Mouse (Mus musculus): ENCODE data around the gene Sec14l1.

Gene Sec14l1

DNA sequence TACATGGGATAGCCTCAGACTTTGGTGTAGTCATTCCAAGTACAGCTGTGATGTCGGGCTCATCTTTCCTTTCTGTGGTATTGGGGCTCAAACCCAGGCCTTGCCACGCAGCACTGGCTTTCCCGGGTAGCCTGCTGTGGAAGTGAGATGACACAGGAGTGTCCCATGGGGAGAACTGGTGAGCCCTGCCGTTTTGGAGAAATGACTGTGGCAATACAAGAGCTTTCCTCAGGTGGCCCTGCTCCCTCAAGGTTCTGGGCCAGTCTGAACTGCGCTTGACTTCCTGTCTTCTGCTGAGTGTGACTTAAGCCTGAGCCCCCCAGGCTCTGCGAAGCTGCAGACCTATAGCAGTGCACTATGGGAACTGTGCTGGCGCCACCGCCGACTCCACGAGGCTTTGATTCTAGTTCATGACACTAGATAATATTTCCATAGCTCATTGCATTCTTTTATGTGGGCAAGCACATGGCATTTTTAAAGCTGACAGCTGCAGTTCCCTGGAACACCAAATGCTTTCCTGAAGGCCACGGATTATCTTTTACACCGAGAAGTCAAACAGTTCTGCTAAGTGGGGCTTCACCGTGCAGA, 12.4 kb downstream of the Sec14l1 start:
- in situ Hi-C loops (cut with MboI, MseI), result no loop called here

- in situ Hi-C loops (cut with MboI, MseI), result no loop called here
Measured at GRCm38 (mm10) chr11:117127931-117128548, 13.1 kb downstream of the Sec14l1 start.

GRCm38 (mm10) chr11:117129473-117129872, 14.5 kb downstream of the Sec14l1 start:
- in situ Hi-C loops (cut with MboI, MseI), result no loop called here

DNA sequence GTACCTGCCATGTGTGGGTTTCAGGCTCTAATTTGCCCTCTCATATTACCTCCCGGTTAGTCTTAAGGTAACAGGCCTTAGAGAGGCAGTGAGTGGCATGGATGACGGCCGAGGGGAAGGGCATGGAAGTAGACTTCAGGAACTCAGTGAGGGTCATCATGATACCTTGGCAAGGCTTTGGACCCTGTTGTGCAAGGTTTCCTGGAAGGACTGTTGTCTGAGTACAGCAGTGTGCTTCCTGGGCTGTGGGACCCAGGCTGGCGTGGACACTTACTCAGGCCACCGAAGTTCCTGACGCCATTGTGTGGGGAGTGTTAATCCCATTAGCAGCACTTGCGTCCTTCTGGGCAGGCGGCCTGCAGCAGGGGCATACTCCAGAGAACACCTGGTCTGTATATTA, 15.1 kb downstream of the Sec14l1 start:
- in situ Hi-C loops (cut with MboI, MseI), result no loop called here

GRCm38 (mm10) chr11:117130888-117131287, 15.9 kb downstream of the Sec14l1 start:
- in situ Hi-C loops (cut with MboI, MseI), result no loop called here

GRCm38 (mm10) chr11:117131450-117131849, 16.5 kb downstream of the Sec14l1 start:
- in situ Hi-C loops (cut with MboI, MseI), result no loop called here

GRCm38 (mm10) chr11:117134776-117135387, 19.9 kb downstream of the Sec14l1 start:
- in situ Hi-C loops (cut with MboI, MseI), result no loop called here

DNA sequence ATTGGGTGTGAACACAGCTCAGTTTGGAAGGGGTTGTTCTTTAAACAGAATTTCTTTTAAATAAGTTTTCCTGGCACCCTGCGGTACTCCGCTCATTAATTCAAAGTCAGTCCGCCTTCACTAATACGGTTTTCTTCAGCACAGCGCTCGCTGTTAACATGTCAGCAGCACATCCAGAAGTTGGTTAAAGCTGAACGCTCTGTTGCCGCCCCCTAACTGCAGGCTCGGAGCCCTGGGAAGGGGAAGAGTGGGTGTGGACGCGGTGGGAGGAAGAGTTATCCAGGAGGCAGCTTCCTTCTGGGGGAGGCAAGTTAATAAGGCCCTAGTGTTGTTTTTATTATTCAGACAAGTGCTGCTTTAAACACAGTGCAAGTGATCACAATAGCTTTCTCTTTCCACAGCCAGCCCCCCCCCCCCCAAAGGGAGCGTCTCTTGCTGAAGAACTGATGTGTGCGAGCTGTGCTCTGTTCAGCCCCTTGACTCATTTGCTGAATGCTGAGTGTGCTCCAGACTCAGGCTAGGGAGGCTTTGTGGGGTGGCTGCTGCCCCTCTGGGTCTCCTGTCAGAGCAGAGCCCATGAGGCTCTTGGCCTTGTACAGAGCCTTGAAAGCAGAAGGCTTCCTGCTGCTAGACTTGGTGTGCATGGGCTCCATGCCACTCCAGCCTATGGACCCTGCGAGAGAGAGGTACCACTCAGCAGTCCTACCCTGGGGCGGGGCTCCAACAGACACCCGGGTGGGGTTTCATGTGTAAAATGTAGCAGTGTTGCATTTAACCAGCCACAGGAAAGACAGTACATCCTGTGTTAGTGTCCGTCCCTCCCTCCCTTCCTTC, 20.7 kb downstream of the Sec14l1 start:
- in situ Hi-C loops (cut with MboI, MseI), result no loop called here

- in situ Hi-C loops (cut with MboI, MseI), result no loop called here
Measured at GRCm38 (mm10) chr11:117136880-117137279, 21.9 kb downstream of the Sec14l1 start.

- in situ Hi-C loops (cut with MboI, MseI), result no loop called here
Measured at GRCm38 (mm10) chr11:117138213-117138761, 23.3 kb downstream of the Sec14l1 start.

DNA sequence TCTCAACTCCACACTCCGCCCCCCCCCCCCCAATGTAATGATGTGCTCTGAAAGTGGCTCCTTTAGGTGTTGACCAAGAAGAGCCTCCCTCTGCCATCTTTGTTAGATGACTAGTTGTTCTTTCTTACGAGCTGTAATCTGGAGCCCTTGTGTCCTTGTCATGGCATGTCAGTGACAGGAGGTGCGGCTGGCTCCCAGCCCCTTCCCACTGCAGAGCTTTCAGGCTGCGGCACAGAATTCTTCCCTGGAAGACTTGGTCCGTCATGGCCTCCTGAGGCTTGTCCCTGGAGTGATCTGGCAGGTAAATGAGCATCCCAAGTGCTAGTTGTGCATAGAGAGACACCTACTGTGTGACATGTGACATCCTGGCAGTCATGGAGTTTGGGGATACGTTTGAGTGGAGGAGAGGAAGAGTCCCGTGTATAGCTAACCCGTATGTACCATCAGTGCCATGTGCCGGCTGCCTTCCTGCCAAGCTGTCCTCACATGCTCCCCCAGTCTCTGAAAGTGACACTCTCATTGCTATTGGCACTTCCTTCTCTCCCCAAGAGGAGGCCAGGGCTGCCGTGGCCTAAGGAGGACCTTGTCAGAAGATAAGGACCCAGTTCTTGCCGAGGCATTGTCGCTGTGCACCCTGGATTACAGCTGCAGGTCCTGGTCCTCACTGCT, 24.0 kb downstream of the Sec14l1 start:
- in situ Hi-C loops (cut with MboI, MseI), result no loop called here

DNA sequence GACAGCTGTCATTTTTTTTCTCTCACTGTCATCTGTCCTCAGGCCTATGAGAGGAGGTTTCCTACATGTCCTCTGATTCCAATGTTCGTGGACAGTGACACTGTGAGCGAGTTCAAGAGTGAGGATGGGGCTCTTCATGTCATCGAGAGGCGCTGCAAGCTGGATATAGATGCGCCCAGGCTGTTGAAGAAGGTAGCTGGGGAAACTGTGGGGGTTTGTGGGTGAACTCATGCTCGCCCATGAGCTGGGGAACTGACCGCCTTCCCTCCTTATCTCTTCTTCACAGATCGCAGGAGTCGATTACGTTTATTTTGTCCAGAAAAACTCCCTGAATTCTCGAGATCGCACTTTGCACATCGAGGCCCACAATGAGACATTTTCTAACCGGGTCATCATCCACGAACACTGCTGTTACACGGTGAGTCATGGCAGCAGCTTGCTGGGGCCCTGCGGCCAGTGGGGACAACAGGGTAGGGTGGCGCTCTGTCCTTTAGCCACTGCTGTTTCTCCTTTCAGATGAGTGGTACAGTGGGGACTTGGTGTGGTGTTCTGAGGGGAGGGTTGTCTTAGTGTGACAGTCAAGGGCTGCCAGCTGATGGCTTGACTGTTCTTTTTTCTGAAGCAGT, 26.5 kb downstream of the Sec14l1 start:
- in situ Hi-C loops (cut with MboI, MseI), result no loop called here

GRCm38 (mm10) chr11:117142507-117142906, 27.5 kb downstream of the Sec14l1 start:
- in situ Hi-C loops (cut with MboI, MseI), result no loop called here

- in situ Hi-C loops (cut with MboI, MseI), result no loop called here
Measured at GRCm38 (mm10) chr11:117145451-117146117, 30.6 kb downstream of the Sec14l1 start.

DNA sequence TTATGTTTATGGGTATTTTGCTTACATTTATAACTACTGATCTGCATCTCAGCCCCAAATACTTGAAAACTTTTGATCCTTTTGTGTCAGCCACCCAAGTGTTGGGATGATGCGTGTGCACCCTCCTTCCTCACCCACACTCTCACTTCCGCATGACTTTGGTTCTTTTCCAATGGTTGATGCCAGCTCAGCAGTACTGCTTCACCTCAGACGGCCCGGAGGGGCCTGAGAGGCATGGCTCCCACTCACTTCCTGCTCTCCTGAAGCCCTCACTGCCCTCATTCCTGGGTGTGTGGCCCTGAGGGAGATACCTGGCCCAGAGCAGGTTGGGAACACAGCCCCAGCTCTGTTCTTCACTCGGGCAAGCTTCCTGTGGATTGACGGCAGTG, 31.1 kb downstream of the Sec14l1 start:
- in situ Hi-C loops (cut with MboI, MseI), result no loop called here

DNA sequence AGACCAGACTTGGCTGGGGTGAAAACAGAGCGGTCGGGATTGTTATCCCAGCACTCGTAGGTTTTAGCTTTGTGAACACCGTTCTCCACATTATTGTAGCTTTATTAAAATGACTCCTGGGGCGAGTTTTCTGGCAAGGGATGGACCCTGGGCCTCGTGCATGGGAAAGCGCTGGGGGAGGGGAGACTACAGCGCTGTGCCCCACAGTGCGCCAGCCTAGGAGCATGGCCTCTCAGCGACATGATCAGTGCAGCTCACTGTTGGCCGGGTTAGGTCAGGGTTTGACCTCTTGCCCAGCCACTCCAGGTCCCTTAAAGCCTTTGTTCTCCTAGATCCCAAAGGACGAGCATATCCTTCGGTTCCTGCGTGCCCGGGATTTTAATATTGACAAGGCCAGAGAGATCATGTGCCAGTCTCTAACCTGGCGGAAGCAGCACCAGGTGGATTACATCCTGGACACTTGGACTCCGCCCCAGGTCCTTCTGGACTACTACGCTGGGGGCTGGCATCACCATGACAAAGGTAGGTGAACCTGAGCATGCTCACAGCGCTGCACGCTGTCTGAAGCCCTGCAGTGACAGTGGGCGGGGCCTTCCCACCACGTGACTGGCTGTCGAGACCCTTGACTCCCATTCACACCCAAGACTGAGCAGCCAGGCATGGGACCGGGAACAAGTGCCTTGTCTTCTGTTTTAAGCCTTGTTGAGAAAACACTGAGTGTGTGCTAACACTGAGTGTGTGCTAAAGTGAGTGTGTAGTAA, 32.0 kb downstream of the Sec14l1 start:
- in situ Hi-C loops (cut with MboI, MseI), result no loop called here

DNA sequence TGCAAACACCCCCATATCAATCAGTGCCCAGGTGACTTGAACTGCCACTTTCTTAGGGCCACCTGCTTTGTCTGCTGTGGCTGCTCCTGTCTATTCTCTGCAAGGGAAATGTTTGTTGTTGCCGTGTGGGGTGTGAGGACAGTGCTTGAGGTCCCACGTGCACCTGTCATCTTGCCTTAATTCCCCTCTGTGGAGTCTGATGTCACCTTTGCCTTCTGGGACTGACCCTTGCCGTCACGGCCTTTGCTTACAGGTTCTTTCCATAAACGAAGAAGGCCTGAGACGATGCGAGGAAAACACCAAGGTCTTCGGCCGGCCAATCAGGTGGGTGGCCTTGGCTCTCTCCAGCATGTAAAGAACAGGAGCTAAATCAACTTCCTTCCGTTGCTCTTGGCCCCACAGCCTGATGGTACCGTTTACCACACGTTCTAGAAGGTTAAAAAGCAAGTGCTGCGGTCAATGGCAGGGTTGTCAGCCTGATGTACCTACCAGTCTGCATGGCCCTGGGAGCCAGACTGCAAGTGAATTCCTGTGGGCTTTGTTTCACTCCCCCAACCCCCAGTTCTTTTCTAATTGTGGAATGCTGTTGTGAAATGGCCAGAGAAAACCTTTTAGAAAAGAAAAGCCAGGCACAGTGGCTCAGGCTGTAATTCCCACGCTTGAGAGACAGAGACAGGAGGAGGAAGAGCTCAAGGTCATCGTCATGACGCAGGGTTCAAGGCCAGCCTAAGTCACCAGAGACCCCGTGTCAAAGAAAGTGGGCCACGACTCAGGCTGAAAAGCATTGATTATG, 34.1 kb downstream of the Sec14l1 start:
- in situ Hi-C loops (cut with MboI, MseI), result no loop called here

DNA sequence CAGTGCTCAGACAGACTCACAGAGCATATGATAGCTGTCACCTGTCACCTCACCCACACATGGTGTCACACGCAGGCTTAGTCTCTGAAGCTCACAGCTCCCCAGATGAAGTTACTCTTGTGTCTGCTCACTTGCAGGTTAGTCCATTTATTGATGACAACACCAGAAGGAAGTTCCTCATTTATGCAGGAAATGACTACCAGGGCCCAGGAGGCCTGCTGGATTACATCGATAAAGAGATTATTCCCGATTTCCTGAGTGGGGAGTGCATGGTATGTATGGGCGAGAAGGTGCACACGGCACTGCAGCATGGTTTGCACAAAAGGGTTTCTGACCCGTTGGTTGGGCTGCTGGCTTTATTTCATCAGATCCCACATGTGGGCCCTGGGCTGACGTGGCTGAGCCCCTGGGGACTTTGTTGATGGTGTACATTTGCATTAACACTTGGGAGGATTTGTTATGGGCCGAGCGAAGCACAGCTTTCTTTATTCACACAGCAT, 35.5 kb downstream of the Sec14l1 start:
- in situ Hi-C loops (cut with MboI, MseI), result no loop called here

GRCm38 (mm10) chr11:117151461-117151860, 36.5 kb downstream of the Sec14l1 start:
- in situ Hi-C loops (cut with MboI, MseI), result no loop called here
